Mouse (Mus musculus): ENCODE measurements around the gene Arhgef15. TPM values are rescaled to one million over a fixed set of nuclear protein-coding genes. Genes with fewer than 3 reads are reported as not detected.

Gene Arhgef15
- polyA plus RNA-seq, 1 experiment from 2014 or later, result 9.7 TPM

GRCm38 (mm10) chr11:68914566-68914965 is 42.7 kb downstream of the Arhgef15 start:
- no peak for ATAC-seq (ENCODE audit: insufficient number of reproducible peaks, low FRiP score, low TSS enrichment, low read depth)
- Histone ChIP-seq H3K9ac (no peak overlapping the region), H3K4me3 (replicated peaks) (no peak overlapping the region), H3K9me3 (replicated peaks) (no peaks in the 10 kb centered on the region), H3K27ac (replicated peaks) (no peak overlapping the region), H3K36me3 (no peaks in the 10 kb centered on the region), H3K4me2 (replicated peaks) (no peak overlapping the region), H3K27me3 (no peaks in the 10 kb centered on the region), H3K4me1 (peaks cover 14% of the 10 kb centered on the region; the same call in 1 of the 2 replicates)
- 96% methylated on average over 4 of the region's 4 CpGs for WGBS

DNA sequence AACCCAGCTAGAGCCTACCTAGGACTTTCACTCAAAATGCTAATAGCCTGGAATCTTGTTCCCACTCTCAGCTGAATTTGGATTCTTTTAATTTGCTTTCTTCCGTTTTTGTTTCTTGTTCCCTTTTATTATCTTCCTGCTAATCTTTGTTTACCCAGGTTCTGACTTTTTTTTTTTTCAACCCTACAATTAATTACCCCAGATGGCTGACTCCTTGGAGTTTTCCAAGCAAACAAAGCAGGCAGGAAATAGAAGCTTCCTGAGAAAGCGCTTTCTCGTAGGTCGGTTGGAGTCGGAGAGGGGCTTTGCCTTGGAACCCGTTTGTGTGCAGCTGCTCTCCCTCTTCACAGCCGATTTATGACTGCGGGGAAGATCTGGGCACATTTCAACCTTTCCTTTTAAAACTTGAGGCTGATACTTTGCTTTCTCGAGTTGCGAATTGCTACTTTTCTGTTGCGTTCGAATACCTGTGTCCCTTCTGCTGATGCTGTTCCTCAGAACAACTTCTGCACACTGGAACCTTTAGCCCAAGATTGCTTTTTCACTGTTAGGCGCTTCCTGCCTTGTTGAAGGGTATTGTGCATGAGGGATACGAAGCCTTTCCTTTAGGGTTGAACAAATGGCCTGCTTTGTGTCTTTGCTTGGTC is 45.6 kb downstream of the Arhgef15 start:
- no peak overlapping the region for H3K4me2 ChIP-seq (replicated peaks)
- no peak for ATAC-seq (ENCODE audit: insufficient number of reproducible peaks, low FRiP score, low TSS enrichment, low read depth)
- peak overlapping the region; percentile 58 for H3K27ac ChIP-seq (replicated peaks)
- 39% methylated on average over 14 of the region's 14 CpGs for WGBS
- H3K4me3 ChIP-seq (replicated peaks), result no peak overlapping the region
- H3K9me3 ChIP-seq (replicated peaks), result no peaks in the 10 kb centered on the region
- H3K36me3 ChIP-seq, result no peaks in the 10 kb centered on the region
- no peaks in the 10 kb centered on the region for H3K27me3 ChIP-seq
- H3K9ac ChIP-seq, result no peak overlapping the region
- peaks cover 17% of the 10 kb centered on the region for H3K4me1 ChIP-seq

- Histone ChIP-seq H3K27me3 (no peaks in the 10 kb centered on the region), H3K36me3 (peaks cover 23% of the 10 kb centered on the region), H3K4me2 (replicated peaks) (no peak overlapping the region), H3K4me1 (peaks cover 23% of the 10 kb centered on the region), H3K9me3 (replicated peaks) (no peaks in the 10 kb centered on the region), H3K4me3 (replicated peaks) (no peak overlapping the region), H3K9ac (no peak overlapping the region), H3K27ac (replicated peaks) (no peak overlapping the region)
- no peak for ATAC-seq (ENCODE audit: insufficient number of reproducible peaks, low FRiP score, low TSS enrichment, low read depth)
- WGBS, result 46% methylated on average over 7 of the region's 7 CpGs
Measured at GRCm38 (mm10) chr11:68908846-68909503, 48.3 kb downstream of the Arhgef15 start.

- Histone ChIP-seq H3K27me3 (no peaks in the 10 kb centered on the region), H3K27ac (replicated peaks) (no peak overlapping the region), H3K9ac (no peak overlapping the region), H3K4me1 (peaks cover 31% of the 10 kb centered on the region), H3K4me3 (replicated peaks) (no peak overlapping the region), H3K9me3 (replicated peaks) (no peaks in the 10 kb centered on the region), H3K4me2 (replicated peaks) (no peak overlapping the region), H3K36me3 (peaks cover 37% of the 10 kb centered on the region)
- WGBS, result 81% methylated on average over 3 of the region's 3 CpGs
- ATAC-seq (ENCODE audit: insufficient number of reproducible peaks, low FRiP score, low TSS enrichment, low read depth), result no peak
Measured at GRCm38 (mm10) chr11:68907251-68907650, 50.0 kb downstream of the Arhgef15 start.

DNA sequence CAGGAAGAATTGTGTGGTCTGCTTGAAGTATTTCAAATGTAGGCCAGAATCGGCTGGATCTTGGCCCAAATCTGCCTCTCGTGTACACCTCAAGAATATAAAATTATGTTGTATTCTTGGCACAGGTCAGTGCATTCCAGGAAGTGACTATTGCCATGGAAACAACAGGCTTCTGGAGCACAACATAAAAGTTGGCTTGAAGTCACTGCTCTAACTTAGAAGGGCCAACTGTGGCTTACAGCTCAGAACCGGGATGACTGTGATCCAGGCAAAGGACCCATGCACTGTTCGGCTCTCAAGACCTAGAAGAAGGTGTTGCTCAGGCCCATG is 50.9 kb downstream of the Arhgef15 start:
- peak overlapping the region; percentile 41 for H3K27ac ChIP-seq (replicated peaks)
- H3K4me3 ChIP-seq (replicated peaks), result no peak overlapping the region
- peaks cover 23% of the 10 kb centered on the region for H3K4me1 ChIP-seq
- H3K9me3 ChIP-seq (replicated peaks), result no peaks in the 10 kb centered on the region
- H3K4me2 ChIP-seq (replicated peaks), result no peak overlapping the region
- ATAC-seq (ENCODE audit: insufficient number of reproducible peaks, low FRiP score, low TSS enrichment, low read depth), result no peak
- H3K27me3 ChIP-seq, result no peaks in the 10 kb centered on the region
- 50% methylated on average over 4 of the region's 4 CpGs for WGBS
- peaks cover 37% of the 10 kb centered on the region for H3K36me3 ChIP-seq
- no peak overlapping the region for H3K9ac ChIP-seq

DNA sequence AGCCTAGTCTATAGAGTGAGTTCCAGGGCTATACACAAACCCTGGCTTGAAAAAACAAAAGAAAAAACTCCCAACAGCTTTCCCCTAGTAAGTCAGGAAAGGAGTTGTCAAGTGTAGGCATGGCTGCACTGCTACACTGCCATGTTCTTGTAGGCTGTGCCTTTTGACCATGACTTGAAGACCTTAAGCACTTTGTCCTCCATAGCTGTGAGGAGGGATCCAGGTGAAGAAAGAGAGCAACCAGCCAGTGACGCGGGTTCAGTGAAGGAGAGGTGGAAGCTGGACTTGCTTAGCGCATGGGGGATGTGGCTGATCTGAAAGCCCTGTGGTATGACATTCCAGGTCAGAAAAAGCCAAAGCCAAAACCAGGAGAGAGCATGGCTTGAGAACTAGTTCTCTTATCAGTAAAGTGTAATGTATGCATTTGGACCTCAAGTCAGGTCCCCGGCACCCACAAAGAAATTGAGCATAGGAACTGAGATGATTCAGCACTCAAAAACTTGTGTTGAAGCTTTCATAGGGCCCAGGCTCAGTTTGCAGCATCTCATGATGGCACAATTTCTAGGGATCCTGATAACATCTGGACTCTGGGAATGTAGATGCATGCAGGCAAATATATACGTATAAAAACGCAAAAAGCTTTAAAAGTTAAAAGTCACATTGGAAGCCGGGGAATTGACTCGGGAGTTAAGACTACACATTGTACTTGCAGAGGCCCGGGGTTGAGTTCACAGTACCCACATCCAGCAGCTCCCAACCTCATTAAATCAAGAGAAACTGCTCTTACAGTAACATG is 51.4 kb downstream of the Arhgef15 start:
- 87% methylated on average over 9 of the region's 9 CpGs for WGBS
- no peak overlapping the region for H3K4me3 ChIP-seq (replicated peaks)
- peak overlapping the region; percentile 41 for H3K27ac ChIP-seq (replicated peaks)
- H3K9ac ChIP-seq, result no peak overlapping the region
- peaks cover 21% of the 10 kb centered on the region for H3K4me1 ChIP-seq
- no peaks in the 10 kb centered on the region for H3K27me3 ChIP-seq
- H3K36me3 ChIP-seq, result peaks cover 37% of the 10 kb centered on the region
- ATAC-seq (ENCODE audit: insufficient number of reproducible peaks, low FRiP score, low TSS enrichment, low read depth), result no peak
- no peaks in the 10 kb centered on the region for H3K9me3 ChIP-seq (replicated peaks)
- no peak overlapping the region for H3K4me2 ChIP-seq (replicated peaks)

- WGBS, result 83% methylated on average over 3 of the region's 3 CpGs
- 0 out of 2 replicates have a peak, but pooled peaks cover under 1% of the 10 kb centered on the region for H3K27me3 ChIP-seq
- no peak overlapping the region for H3K4me3 ChIP-seq (replicated peaks)
- H3K27ac ChIP-seq (replicated peaks), result peak overlapping the region; percentile 41; the same call in 1 of the 2 replicates
- H3K36me3 ChIP-seq, result peaks cover 37% of the 10 kb centered on the region
- no peak for ATAC-seq (ENCODE audit: insufficient number of reproducible peaks, low FRiP score, low TSS enrichment, low read depth)
- H3K9ac ChIP-seq, result no peak overlapping the region
- H3K4me1 ChIP-seq, result peaks cover 23% of the 10 kb centered on the region
- H3K4me2 ChIP-seq (replicated peaks), result no peak overlapping the region
- H3K9me3 ChIP-seq (replicated peaks), result no peaks in the 10 kb centered on the region
Measured at GRCm38 (mm10) chr11:68905138-68905531, 52.1 kb downstream of the Arhgef15 start.

GRCm38 (mm10) chr11:68904375-68905137 is 52.7 kb downstream of the Arhgef15 start:
- no peak overlapping the region for H3K9ac ChIP-seq
- no peak overlapping the region for H3K4me2 ChIP-seq (replicated peaks)
- no peaks in the 10 kb centered on the region for H3K9me3 ChIP-seq (replicated peaks)
- H3K27ac ChIP-seq (replicated peaks), result peak overlapping the region; percentile 41; the same call in 1 of the 2 replicates
- H3K4me1 ChIP-seq, result peaks cover 23% of the 10 kb centered on the region
- no peak for ATAC-seq (ENCODE audit: insufficient number of reproducible peaks, low FRiP score, low TSS enrichment, low read depth)
- 0 out of 2 replicates have a peak, but pooled peaks cover 3% of the 10 kb centered on the region for H3K27me3 ChIP-seq
- H3K4me3 ChIP-seq (replicated peaks), result no peak overlapping the region
- H3K36me3 ChIP-seq, result peaks cover 37% of the 10 kb centered on the region
- WGBS, result 86% methylated on average over 8 of the region's 8 CpGs

GRCm38 (mm10) chr11:68903775-68904174 is 53.5 kb downstream of the Arhgef15 start:
- no peak overlapping the region for H3K4me2 ChIP-seq (replicated peaks)
- peaks cover 23% of the 10 kb centered on the region for H3K4me1 ChIP-seq
- no peak overlapping the region for H3K27ac ChIP-seq (replicated peaks)
- peaks cover 37% of the 10 kb centered on the region for H3K36me3 ChIP-seq
- no peak overlapping the region for H3K4me3 ChIP-seq (replicated peaks)
- H3K27me3 ChIP-seq, result 0 out of 2 replicates have a peak, but pooled peaks cover 3% of the 10 kb centered on the region
- no peaks in the 10 kb centered on the region for H3K9me3 ChIP-seq (replicated peaks)
- ATAC-seq (ENCODE audit: insufficient number of reproducible peaks, low FRiP score, low TSS enrichment, low read depth), result no peak
- H3K9ac ChIP-seq, result no peak overlapping the region
- whole genome bisulfite sequencing, result 87% methylated on average over 2 of the region's 2 CpGs

DNA sequence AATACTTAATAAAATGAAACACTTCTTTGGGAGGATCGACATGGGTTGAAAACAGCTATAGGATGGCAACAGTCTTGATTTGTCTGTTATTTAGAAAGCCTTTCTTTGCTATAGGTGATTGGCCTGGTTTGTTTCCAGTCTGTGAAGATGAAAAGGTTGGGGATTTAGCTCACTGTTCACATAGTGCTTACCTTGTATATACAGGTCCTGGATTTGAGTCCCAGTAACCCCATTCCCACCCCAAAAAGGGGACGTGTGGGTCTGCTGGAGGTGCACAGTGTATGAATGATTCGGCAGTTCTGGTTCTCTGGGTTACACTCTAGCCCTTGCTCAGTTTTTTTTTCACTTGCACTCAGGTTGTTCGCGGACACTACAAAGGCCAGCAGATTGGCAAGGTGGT is 54.5 kb downstream of the Arhgef15 start:
- Histone ChIP-seq H3K4me1 (peaks cover 23% of the 10 kb centered on the region), H3K4me2 (replicated peaks) (peak overlapping the region; percentile 55), H3K27ac (replicated peaks) (no peak overlapping the region), H3K9ac (peak overlapping the region; percentile 99), H3K4me3 (replicated peaks) (peak overlapping the region; percentile 94), H3K9me3 (replicated peaks) (no peaks in the 10 kb centered on the region), H3K36me3 (peaks cover 37% of the 10 kb centered on the region), H3K27me3 (0 out of 2 replicates have a peak, but pooled peaks cover 3% of the 10 kb centered on the region)
- 79% methylated on average over 5 of the region's 5 CpGs for WGBS
- no peak for ATAC-seq (ENCODE audit: insufficient number of reproducible peaks, low FRiP score, low TSS enrichment, low read depth)

GRCm38 (mm10) chr11:68902367-68902766 is 54.9 kb downstream of the Arhgef15 start:
- ATAC-seq (ENCODE audit: insufficient number of reproducible peaks, low FRiP score, low TSS enrichment, low read depth), result no peak
- peak overlapping the region; percentile 94 for H3K4me3 ChIP-seq (replicated peaks)
- peak overlapping the region; percentile 55 for H3K4me2 ChIP-seq (replicated peaks)
- H3K27ac ChIP-seq (replicated peaks), result no peak overlapping the region
- peaks cover 37% of the 10 kb centered on the region for H3K36me3 ChIP-seq
- H3K4me1 ChIP-seq, result peaks cover 23% of the 10 kb centered on the region
- H3K27me3 ChIP-seq, result 0 out of 2 replicates have a peak, but pooled peaks cover 3% of the 10 kb centered on the region
- H3K9ac ChIP-seq, result peak overlapping the region; percentile 99
- 6% methylated on average over 11 of the region's 11 CpGs for WGBS
- no peaks in the 10 kb centered on the region for H3K9me3 ChIP-seq (replicated peaks)
